Mouse (Mus musculus): ENCODE data around the gene Rrp1. TPM values are rescaled to one million over a fixed set of nuclear protein-coding genes. Genes with fewer than 3 reads are reported as not detected.

Gene Rrp1
- total and polyA plus RNA-seq, 3 experiments: 51.3 to 94.4 (median 88.8) TPM

- WGBS: 48% methylated on average over 17 of the region's 17 CpGs
- intact Hi-C loops (cut with DNase I): loop anchor here (10.0 kb wide), 1 partner anchor 214 kb away; the partner anchor contains the start of gene Pwp2
- no peak overlapping the region for H3K4me3 ChIP-seq
- H3K36me3 ChIP-seq (ENCODE audit: control insufficient read depth, insufficient read depth, low read length): no peaks in the 10 kb centered on the region
- 0 out of 2 replicates have a peak, but pooled peaks have one; percentile 45 for TF ChIP-seq EP300 (IDR thresholded peaks at IDR 0.05; ENCODE audit: insufficient read depth, low read depth, low read length)
- TF ChIP-seq CTCF (IDR thresholded peaks at IDR 0.05): no peak
- peak in 1 of 2 experiments; percentile 46 for DNase-seq
- H3K4me1 ChIP-seq (ENCODE audit: control insufficient read depth, insufficient read depth, low read length): peaks cover 2% of the 10 kb centered on the region; the same call in 1 of the 2 replicates
- H3K27me3 ChIP-seq (ENCODE audit: control insufficient read depth, insufficient read depth, low read length): no peaks in the 10 kb centered on the region
- no peak overlapping the region for H3K27ac ChIP-seq
- H3K9ac ChIP-seq (ENCODE audit: low read depth, low read length): no peak overlapping the region
- no peaks in the 10 kb centered on the region for H3K79me2 ChIP-seq (replicated peaks; ENCODE audit: control insufficient read depth, insufficient read depth, low read length)
Measured at GRCm38 (mm10) chr10:78399090-78399657, 13.7 kb downstream of the Rrp1 start.

DNA sequence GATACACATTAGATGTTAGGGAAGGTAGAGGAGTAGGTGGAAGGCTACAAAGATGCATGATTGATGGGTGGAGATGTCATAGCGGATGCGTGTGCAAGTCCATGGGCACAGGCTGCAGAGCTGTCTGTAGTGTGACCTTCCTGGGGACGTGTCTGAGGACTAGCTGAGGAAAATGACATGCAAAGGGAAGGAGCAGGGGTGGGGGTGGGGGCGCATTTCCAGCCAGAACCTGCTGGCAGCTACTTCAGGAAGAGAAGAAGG, 16.3 kb downstream of the Rrp1 start:
- Histone ChIP-seq H3K27me3 (ENCODE audit: control insufficient read depth, insufficient read depth, low read length) (no peaks in the 10 kb centered on the region), H3K27ac (no peak overlapping the region), H3K4me3 (no peak overlapping the region), H3K36me3 (ENCODE audit: control insufficient read depth, insufficient read depth, low read length) (no peaks in the 10 kb centered on the region), H3K79me2 (replicated peaks; ENCODE audit: control insufficient read depth, insufficient read depth, low read length) (no peaks in the 10 kb centered on the region), H3K4me1 (ENCODE audit: control insufficient read depth, insufficient read depth, low read length) (peaks cover 2% of the 10 kb centered on the region), H3K9ac (ENCODE audit: low read depth, low read length) (no peak overlapping the region)
- intact Hi-C loops (cut with DNase I): loop anchor here (1.0 to 10.0 kb wide), 2 partner anchors 117 to 212 kb away; partner anchors contain the start of gene Pwp2
- DNase-seq: no peak
- WGBS: 49% methylated on average over 4 of the region's 4 CpGs
- TF ChIP-seq CTCF (IDR thresholded peaks at IDR 0.05) (no peak), POLR2A (IDR thresholded peaks at IDR 0.05; ENCODE audit: insufficient read depth, low read depth, low read length) (no peak), EP300 (IDR thresholded peaks at IDR 0.05; ENCODE audit: insufficient read depth, low read depth, low read length) (no peak)

DNA sequence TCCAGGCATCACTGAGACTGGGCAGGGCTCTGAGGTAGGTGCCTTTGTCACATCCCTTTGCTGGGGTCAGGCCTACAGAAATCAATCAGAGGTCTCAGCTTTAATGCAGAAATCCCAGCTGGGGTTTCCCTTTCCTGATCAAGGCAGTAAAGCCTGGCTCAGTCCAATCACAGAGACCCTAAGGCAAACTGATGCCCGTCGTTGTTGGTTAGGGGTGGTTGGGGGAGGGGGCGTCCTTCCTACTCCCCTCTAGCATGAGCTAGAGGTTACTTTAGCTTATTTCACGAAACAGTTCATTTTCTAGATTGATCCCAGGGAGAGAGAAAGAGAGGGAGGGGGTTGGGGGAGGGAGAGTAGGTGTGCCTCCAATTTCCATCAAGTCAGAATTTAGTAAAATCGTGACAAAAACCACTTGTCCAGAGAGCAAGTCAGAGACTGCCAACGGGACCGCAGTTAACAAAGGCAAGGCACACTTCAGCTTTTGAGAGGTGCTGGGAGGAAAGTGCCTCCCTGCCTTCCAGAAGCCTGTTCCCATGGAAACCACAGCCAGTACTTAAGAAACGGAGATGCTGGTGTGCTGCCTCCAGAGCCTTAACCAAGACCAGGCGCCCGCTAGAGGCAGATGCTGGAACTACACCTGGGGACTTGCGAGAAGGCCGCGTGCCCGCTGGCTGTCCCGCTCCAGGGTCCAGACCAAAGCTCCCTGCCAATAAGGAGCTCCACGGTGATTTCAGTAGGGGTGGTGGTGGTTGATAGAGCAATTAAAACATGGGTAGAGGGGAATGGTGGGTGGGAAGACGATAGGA, 16.8 kb downstream of the Rrp1 start:
- H3K27me3 ChIP-seq (ENCODE audit: control insufficient read depth, insufficient read depth, low read length): no peaks in the 10 kb centered on the region

DNA sequence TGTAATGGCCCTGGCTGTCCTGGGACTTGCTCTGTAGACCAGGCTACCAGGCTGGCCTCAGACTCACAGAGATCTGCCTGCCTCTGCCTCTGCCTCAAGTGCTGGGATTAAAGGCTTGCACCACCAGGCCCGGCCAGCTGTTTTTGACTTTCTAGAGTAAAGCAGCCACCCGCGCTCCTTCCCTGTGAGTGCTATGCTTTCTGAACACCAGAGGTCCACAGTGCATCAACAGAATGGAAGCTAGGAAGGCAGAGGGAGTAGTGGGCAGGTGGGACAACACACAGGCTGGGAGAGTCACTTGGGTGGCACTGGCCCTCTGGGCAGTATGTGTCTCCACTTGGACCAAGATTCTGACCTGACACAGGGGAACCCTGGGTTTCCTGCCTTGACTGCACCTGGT, 17.5 kb downstream of the Rrp1 start:
- DNase-seq: no peak
- no peak overlapping the region for H3K27ac ChIP-seq

More for the DNA sequence above, 16.8 kb downstream of the Rrp1 start:
- 18% methylated on average over 17 of the region's 17 CpGs for WGBS
- H3K27ac ChIP-seq: no peak overlapping the region
- TF ChIP-seq CTCF (IDR thresholded peaks at IDR 0.05) (peak; percentile 99), POLR2A (IDR thresholded peaks at IDR 0.05; ENCODE audit: insufficient read depth, low read depth, low read length) (no peak)
- H3K36me3 ChIP-seq (ENCODE audit: control insufficient read depth, insufficient read depth, low read length): no peaks in the 10 kb centered on the region
- no peaks in the 10 kb centered on the region for H3K79me2 ChIP-seq (replicated peaks; ENCODE audit: control insufficient read depth, insufficient read depth, low read length)
- DNase-seq: peak; percentile 84 to 95
- H3K4me3 ChIP-seq: no peak overlapping the region
- H3K4me1 ChIP-seq (ENCODE audit: control insufficient read depth, insufficient read depth, low read length): peaks cover 2% of the 10 kb centered on the region
- intact Hi-C loops (cut with DNase I): loop anchor here (1.0 to 10.0 kb wide), 2 partner anchors 117 to 211 kb away; partner anchors contain the start of gene Pwp2
- H3K9ac ChIP-seq (ENCODE audit: low read depth, low read length): no peak overlapping the region

GRCm38 (mm10) chr10:78392072-78392471, 20.8 kb downstream of the Rrp1 start:
- intact Hi-C loops (cut with DNase I): loop anchor here (1.0 to 10.0 kb wide), 3 partner anchors 69 to 207 kb away; partner anchors contain the start of gene Pwp2
- peaks cover 4% of the 10 kb centered on the region for H3K4me1 ChIP-seq (ENCODE audit: control insufficient read depth, insufficient read depth, low read length)
- DNase-seq: peak; percentile 80 to 85
- no peaks in the 10 kb centered on the region for H3K36me3 ChIP-seq (ENCODE audit: control insufficient read depth, insufficient read depth, low read length)
- no peak overlapping the region for H3K27ac ChIP-seq
- TF ChIP-seq CTCF (IDR thresholded peaks at IDR 0.05): peak; percentile 95
- TF ChIP-seq EP300 (IDR thresholded peaks at IDR 0.05; ENCODE audit: insufficient read depth, low read depth, low read length): peak; percentile 64; the same call in 1 of the 2 replicates
- TF ChIP-seq POLR2A (IDR thresholded peaks at IDR 0.05; ENCODE audit: insufficient read depth, low read depth, low read length): no peak
- H3K79me2 ChIP-seq (replicated peaks; ENCODE audit: control insufficient read depth, insufficient read depth, low read length): no peaks in the 10 kb centered on the region
- no peaks in the 10 kb centered on the region for H3K27me3 ChIP-seq (ENCODE audit: control insufficient read depth, insufficient read depth, low read length)
- no peak overlapping the region for H3K4me3 ChIP-seq
- H3K9ac ChIP-seq (ENCODE audit: low read depth, low read length): no peak overlapping the region
- 3% methylated on average over 18 of the region's 18 CpGs for WGBS

More for the DNA sequence above, 17.5 kb downstream of the Rrp1 start:
- H3K79me2 ChIP-seq (replicated peaks; ENCODE audit: control insufficient read depth, insufficient read depth, low read length): no peaks in the 10 kb centered on the region
- no peaks in the 10 kb centered on the region for H3K27me3 ChIP-seq (ENCODE audit: control insufficient read depth, insufficient read depth, low read length)
- no peak overlapping the region for H3K4me3 ChIP-seq
- H3K4me1 ChIP-seq (ENCODE audit: control insufficient read depth, insufficient read depth, low read length): peaks cover 2% of the 10 kb centered on the region
- WGBS: 94% methylated on average over 3 of the region's 3 CpGs
- no peak overlapping the region for H3K9ac ChIP-seq (ENCODE audit: low read depth, low read length)
- no peaks in the 10 kb centered on the region for H3K36me3 ChIP-seq (ENCODE audit: control insufficient read depth, insufficient read depth, low read length)
- intact Hi-C loops (cut with DNase I): loop anchor here (10.0 kb wide), 1 partner anchor 211 kb away; the partner anchor contains the start of gene Pwp2
- TF ChIP-seq CTCF (IDR thresholded peaks at IDR 0.05) (no peak), EP300 (IDR thresholded peaks at IDR 0.05; ENCODE audit: insufficient read depth, low read depth, low read length) (no peak), POLR2A (IDR thresholded peaks at IDR 0.05; ENCODE audit: insufficient read depth, low read depth, low read length) (no peak)

DNA sequence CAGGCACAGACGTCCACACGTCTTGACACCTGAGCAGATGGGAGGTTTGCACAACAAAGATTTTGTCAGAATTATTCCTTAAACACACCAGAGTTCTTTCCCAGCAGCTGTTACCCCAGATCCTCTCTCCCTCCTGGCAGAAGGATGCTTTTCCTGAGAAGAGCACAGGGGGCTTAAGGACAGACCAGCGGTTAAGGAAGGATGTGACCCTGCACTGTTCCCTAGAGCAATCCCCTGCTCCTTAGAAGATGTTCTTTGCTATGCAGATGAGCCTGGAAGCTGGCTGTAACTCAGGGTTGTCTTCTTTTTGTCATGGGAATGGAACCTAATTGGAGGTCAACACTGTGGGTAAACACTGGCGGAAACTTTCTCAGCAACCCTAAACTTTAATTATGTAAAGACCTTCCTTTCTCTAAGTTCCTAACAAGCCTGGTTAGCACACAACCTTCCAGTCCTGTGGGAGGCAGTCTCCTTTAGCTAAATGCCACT, 21.8 kb downstream of the Rrp1 start:
- TF ChIP-seq EP300 (IDR thresholded peaks at IDR 0.05; ENCODE audit: insufficient read depth, low read depth, low read length) (no peak), POLR2A (IDR thresholded peaks at IDR 0.05; ENCODE audit: insufficient read depth, low read depth, low read length) (no peak), CTCF (IDR thresholded peaks at IDR 0.05) (no peak)
- intact Hi-C loops (cut with DNase I): loop anchor here (10.0 kb wide), 1 partner anchor 206 kb away; the partner anchor contains the start of gene Pwp2
- Histone ChIP-seq H3K79me2 (replicated peaks; ENCODE audit: control insufficient read depth, insufficient read depth, low read length) (no peaks in the 10 kb centered on the region), H3K4me3 (no peak overlapping the region), H3K36me3 (ENCODE audit: control insufficient read depth, insufficient read depth, low read length) (no peaks in the 10 kb centered on the region), H3K9ac (ENCODE audit: low read depth, low read length) (no peak overlapping the region), H3K27ac (no peak overlapping the region), H3K27me3 (ENCODE audit: control insufficient read depth, insufficient read depth, low read length) (no peaks in the 10 kb centered on the region), H3K4me1 (ENCODE audit: control insufficient read depth, insufficient read depth, low read length) (peaks cover 4% of the 10 kb centered on the region)
- no peak for DNase-seq
- WGBS: 61% methylated on average over 4 of the region's 4 CpGs

Data from heart, adult 2 months (tissue).